Mouse (Mus musculus) ovary, postnatal 36 days (tissue): Measurements from ENCODE around the gene Araf.
"Not testable (repeated sequence)": the region's sequence is repeated elsewhere in the genome, so short reads cannot be mapped to it uniquely, and the experiment has no call there.

ENCODE experiments used
- DNase-seq: peaks from one replicate; pipeline ENCODE4 v3.0.0; 2022; ENCODE audit warnings: low spot score, mixed read lengths

Gene Araf

DNA sequence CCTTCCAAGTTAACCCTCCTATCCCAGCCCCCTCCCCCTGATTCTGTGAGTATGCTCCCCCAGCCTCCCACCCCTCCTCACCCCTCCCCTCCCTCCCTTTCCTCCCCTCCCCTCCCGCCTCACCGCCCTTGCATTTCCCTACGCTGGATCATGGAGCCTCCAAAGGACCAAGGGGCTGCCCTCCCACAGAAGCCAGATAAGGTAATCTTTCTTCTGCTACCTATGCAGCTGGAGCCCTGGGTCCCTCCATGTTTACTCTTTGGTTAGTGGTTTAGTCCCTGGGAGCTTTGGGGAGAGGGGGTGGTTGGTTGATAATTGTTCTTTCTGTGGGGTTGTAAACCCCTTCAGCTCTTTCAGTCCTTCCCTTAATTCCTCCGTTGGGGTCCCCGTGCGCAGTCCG, at the start of gene Araf:
Araf (plus strand) TSS at position 134 of the 400 bp plus-strand sequence.
- DNase-seq: no peak

DNA sequence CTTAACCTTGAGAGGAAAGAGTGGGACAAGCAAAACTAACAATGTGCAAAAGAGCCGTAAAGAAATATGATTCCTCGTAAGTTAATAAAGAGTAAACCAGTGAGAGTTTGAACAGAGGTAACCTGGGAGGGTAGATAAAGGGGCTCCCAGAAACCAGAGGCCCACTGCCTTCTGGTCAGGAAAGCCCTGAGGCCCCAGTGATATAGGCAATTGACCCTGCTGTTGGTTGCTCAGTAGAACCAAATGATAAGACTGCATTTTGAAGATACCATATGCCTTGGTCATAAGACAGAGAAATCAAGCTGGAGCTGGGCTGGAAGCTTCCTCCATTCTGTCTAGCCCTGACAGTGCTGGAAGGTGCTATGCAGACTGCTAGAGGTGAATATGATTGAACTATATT, 48.8 kb upstream of the Araf start:
- no peak for DNase-seq

DNA sequence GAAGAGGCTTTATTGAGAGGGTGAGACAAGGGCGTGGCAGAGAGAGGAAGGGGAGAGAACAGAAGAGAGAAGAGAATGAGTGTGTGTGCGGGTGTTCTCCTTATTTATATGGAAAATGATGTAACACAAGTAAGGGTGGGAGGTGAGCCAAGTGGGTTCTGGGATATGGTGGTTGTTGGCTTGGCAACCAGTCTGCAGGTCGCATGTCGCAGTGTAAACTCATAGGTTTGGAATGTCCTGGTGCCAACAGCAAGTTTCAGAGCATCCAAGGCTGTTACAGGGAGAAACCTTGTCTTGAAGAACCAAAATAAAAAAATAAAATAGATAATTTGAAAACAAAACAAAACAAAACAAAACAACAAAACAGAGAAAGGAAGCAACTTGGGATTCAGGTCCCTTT, 36.4 kb upstream of the Araf start:
- DNase-seq: no peak

DNA sequence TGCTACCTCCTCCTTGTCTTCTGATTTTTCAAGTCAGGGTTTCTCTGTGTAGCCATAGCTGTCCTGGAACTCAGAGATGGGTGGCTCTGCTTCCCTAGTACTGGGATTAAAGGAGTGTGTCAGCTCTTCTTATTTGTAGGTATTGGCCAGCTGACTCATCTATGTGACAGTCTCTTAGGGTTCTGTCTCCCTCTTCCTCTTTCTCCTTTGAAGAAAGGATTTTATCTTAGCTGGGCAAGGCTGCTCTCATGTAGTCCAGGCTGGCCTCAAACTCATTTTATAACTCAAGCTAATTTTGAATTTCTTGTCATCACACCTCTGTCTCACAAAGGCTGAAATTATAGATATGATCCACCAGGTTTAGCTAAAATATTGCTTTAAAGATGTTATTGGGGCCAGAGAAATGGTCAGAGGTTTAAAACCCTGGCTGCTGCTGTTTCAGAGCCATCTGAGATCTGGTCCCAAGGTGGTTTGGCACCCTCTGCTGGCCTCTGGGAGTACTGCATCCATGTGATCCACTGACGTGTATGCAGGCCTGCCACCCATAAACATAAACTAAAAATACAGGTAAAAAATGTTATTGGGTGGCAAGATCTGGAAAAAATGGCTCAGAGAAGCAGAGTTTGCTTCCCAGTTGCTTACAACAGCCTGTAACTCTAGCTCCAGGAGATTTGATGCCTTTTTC, 26.8 kb upstream of the Araf start:
- DNase-seq: peak; percentile 77

DNA sequence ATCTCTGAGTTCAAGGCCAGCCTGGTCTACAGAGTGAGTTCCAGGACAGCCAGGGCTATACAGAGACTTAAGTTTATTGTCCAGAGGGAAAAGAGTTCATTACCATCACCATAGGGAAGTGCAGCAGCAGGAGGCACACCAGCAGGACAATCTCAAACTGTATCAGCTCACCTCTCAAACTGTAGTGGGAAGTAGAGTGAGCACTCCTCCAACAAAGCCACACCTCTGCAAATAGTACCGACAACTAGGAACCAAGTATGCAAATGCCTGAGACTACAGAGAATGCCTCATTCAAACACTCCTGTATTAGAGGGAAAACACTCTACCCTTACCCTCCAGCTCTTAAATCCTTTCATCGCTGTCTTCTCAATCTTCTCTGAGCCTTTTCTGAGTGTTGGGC, 25.9 kb upstream of the Araf start:
- no peak for DNase-seq

DNA sequence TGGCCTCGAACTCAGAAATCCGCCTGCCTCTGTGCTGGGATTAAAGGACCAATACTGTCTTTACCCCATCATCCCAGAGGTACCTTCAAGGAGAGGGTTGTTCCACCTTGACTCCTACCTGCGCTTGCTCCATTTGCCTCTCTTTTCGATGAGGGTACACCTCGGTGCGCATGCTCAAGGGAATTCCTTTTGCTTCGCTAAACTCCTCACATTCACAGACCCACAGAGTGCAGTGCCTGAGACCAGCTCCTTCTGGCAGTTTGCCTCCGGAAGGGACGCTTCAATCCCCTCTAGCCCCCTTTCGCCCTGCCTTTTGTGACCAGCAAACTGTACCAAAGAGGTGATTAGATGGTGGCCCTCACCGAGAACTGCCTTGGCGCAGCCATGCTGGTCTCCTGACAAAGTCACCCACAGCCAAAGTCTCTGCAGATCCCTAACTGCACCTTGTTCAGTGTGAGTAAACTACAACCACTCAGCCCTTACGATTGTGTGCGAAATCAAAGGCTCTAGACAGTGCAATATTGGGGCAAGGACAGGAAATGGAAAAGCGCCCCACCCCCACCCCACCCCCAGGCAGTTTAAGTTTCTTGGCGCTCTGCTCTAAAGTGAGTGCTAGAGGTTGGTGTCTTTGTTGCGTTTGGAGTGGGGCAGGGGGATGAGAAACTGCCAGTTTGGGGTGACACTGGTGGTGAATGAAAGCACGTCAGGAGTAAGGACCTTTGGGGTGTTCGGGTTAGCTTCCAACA, 22.2 kb upstream of the Araf start:
- DNase-seq: no peak

DNA sequence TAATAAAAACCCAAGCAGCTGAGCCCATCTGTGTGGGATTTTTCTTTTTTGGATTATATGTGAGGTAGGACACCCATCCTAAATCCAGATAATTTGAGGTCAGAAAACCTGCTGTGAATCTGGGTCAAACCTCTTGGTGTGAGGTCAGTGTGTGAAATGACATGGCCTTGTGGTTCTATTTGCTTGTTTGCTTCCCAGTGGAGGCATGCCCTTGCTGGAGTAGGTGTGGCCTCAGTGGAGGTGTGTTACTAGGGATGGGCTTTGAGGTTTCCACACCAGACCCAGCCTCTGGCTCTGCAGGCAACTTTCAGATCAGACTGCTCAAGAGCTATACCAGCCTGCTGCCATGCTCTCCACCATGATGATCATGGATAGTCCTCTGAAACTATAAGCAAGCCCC, 20.0 kb upstream of the Araf start:
- no peak for DNase-seq

DNA sequence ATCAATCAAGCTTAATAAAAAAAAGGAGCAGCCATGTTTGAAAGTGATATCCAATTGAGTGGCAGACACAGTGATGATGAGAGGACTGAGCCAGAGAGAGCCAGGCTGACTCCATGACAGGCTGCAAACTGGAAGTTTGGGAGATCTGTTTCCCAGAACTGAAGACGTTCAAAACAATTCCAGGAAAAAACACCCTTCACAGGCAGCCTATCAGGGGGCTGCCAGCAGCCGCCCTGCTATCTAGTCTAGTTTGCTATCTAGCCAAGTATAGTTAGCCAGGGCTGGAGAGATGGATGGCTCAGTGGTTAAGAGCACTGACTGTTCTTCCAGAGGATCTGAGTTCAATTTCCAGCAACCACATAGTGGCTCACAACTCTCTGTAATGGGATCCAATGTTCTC, 10.3 kb upstream of the Araf start:
- no peak for DNase-seq

DNA sequence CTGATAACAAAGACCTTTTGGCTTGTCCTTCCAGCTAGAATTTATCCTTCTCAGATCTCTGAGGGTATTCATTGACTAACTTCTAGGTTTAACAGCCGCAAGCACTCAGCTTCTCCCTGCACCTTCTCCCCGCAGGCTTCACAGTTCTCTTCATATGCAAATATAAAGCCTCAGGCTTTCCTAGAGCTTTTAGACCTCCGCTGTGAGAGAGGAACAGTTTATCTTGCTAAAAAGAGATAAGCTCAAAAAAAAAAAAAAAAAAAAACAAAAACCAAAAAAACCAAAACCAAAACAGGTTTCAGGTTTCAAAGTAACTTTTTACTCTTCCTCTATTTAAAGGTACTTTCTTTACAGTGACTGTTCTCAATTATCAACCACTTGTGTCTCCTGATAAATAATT, 5.2 kb upstream of the Araf start:
- DNase-seq: no peak

DNA sequence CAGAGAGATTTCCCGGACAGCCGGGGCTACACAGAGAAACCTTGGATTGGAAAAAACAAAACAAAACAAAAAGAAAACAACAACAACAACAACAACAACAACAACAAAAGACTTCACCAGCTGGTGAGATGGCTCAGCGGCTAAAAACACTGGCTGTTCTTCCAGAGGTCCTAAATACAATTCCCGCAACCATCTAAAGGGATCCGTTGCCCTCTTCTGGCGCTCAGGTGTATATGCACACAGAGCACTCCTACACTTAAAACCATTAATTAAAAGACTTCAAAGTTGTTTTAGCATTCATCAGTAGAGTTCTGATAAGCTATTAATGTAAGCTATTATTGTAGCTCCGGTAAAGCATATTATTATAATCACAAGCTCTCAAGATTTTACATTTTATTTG, 4.4 kb upstream of the Araf start:
- no peak for DNase-seq

DNA sequence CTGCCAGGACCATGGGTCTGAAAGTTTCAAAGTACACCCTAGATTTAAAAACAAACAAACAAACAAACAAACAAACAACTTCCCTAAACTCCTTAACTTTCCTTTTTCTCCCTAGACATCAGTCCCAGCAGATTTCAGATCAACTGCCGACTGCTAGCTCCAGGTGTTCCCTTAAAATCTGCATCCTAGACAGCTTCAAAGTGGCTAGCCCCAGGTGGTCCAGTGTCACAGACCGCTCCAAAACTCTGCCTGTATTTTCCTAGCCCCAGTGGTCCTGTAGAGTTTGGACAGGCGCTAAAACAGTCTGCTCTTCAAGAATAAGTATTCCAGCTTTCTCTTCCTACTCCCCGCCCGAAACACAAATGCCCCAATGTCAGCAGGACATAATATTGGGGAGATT, 3.4 kb upstream of the Araf start:
- DNase-seq: no peak

DNA sequence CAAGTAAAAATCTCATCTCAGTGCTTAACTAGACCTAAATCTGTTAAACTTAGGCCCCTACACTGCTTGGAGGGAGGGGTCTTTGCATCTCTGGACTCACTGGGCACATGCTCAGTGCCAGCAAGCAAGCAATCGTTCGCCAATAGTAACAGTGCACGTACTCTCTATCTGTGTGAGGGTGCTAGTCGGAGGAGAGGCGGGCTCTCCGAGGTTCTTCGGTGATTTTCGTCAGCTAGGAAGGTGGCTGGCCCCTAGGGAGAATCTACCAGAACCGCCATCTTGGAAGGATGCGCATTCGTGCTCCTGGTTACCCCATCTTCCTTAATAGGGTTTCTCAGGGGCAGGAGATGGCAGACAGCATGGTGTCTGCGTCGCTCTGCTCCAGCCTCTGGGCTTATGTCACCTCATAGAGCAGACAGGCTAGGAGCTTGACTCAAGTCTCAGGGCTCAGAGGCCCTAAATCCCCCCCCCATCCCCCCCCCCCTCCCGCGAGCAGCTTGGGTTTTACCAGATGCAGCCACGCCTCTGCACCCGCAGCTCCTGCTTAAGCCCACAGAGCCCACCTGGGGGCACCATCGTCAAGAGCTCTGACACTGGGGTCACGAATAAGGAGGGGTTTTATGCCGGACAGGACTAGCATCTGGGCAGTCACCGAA, 655 bp downstream of the Araf start:
- peak; percentile 71 for DNase-seq

DNA sequence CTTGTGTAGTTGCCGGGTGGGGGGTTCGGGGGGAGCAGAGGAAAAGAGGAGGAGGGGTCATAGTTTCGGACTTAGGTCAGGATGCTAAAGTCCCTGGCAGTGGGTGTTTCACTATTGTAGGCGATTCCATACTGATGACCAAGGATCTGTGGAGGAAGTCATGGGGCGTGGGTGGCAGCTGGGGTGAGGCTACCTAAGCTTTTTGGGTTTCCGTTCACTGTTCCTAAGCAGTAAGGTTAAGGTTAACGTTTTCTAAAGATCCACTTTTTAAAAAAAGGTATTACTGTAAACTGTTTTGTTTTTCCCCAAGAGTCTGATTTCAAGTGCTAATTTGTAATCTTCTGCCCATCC, 1.2 kb downstream of the Araf start:
- DNase-seq: no peak

DNA sequence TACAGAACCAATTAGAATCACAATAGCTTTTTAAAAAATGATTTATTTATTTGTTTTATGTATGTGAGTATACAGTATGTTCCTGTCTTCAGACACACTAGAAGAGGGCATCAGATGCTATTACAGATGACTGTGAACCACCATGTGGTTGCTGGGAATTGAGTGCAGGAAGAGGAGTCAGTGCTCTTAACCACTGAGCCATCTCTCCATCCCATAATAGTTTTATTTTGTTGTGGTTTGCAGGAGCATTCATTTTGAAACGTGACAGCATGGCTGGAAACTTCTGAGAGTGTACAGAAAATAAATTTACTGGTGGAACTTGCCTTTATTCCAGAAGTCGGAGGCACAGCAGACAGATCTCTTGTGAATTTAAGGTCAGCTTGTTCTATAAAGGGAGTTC, 3.8 kb downstream of the Araf start:
- DNase-seq: no peak

DNA sequence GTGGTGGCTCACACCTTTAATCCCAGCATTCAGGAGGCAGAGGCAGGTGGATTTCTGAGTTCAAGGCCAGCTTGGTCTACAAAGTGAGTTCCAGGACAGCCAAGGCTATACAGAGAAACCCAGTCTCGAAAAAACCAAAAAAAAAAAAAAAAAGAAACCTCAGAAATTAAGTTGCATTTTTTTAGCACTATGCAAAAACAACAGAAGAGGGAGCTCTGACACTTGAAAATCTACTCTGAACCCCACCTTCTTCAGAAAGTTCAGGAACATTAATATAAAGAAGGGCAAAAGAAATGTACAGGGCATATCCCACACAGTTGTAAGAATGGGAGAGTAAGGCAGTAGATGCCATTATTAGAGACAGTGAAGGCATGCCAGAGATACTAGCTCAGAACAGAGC, 6.7 kb downstream of the Araf start:
- not testable (repeated sequence) for DNase-seq

DNA sequence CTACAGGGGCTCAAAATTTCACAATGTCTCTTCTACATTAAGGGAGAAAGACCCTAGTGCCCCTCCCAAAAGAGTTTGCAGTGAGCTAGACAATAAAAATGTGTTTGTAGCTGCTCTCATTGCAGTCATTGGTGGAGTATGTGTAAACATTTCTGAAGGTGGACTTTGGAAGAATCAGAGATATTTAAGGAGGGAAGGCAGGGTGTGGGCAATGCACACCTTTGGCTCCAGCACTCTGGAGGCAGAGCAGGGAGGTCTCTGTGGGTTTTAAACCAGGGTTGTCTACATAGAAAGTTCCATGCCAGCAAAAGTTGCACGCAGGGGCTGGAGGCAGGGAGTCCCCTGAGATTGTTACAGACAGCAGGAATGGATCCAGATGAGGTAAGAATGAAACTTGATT, 8.7 kb downstream of the Araf start:
- no peak for DNase-seq

DNA sequence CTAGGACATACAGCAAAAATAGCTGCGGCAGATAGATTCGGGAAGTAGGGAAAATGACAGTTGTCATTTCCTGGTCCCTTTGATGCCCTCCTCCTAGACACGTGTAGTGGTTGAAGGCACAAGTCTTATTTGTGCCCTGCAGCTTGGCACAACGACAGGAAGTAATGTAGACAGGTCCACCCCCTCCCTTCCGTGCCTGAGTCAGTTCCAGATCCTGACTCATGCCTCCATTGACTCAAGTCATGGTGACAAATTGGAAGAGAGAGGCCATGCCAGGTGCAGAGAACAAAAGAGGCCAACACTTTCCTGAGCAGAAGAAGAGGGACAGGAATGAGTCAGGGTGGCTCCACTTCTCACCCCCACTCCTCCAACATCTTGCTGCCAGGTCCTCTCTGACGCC, 19.4 kb downstream of the Araf start:
- peak; percentile 6 for DNase-seq

DNA sequence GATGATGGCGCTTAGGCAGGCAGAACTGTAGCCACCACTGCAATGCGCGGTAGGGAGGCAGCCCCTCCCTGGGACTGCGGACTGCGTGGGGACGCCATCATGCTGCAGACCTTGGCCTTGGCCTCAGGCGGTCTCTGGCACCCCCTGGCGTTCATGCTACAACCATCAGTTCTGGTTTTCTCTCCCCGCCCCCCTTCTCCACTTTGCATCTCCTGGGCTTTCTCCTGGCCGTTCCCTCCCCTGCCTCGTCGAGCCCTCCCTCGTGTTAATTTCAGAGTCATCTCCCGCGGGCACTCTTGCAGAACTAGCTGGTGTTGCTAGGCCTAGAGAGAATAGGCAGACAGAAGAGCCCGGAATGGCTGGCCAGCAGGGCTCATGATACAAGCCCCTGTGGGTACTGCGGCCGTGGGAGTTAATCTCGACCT, 21.6 kb downstream of the Araf start:
- peak; percentile 82 for DNase-seq

DNA sequence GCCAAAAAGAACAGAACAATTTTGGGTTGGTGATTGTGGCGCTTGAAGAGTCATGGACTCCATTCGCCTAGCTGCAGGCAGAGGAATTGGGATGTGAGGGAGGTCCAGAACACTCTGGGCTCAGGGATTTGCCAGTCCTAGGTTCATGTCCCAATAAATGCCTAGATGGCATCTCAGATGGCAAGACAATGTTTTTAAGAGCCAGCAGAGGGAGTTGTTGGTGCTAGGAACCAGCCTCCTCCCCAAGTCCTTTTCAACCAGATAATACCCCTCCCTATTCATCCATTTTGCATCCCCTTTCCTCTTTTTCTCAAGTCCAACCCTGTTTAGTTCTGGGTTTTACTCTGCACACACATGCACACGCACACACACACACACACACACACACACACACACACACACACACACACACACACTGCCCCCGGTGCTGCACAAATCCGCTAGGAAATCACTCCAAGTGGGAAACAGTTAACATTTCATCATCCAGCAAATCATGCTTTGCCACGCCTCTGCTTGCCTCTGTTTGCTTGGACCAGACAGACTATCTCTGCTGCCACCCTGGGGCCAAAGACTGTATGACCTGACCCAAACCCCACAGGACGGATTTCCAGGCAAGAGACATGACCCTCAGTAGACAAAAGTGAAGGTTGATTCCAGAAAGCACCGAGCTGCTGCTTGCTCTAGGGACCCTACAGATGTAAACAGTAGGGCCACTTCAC, 22.3 kb downstream of the Araf start:
- DNase-seq: peak; percentile 54

DNA sequence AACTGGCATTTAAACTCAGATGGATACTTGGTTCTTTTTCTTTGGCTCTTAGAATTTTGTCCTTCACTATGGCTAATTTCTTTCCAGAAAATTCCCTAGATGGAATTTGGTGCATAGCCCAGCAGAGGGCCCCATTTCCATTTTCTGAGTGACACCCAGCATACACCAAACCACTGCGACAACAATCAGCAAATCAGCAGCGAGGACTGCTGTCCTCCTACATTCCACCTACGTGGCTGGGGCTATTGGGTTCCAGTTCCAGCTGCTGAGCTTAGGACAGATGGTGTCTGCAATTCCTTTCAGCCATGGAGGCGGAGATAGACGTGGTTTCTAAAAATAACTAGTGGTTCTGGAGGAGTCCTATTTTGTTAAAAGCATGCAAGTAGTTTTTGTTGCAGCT, 31.3 kb downstream of the Araf start:
- peak; percentile 24 for DNase-seq

DNA sequence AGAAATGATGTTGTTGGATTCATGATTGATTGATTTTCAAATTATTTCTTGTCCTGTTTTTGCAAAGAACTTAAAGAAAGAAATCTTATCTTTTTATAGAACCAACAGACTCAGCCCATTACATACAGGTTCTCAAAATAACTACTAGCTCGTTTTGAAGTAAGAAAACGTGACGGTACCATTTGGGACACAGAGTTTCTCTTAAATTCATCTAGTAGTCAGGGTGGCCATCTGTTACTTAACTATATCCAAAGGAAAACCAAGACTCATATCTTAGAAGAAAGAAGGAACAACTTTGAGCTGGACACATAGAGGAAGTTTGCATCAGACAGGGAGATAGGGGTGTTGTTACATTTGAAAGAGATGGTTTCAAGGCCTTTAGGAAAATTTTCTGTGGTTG, 49.6 kb downstream of the Araf start:
- no peak for DNase-seq

DNA sequence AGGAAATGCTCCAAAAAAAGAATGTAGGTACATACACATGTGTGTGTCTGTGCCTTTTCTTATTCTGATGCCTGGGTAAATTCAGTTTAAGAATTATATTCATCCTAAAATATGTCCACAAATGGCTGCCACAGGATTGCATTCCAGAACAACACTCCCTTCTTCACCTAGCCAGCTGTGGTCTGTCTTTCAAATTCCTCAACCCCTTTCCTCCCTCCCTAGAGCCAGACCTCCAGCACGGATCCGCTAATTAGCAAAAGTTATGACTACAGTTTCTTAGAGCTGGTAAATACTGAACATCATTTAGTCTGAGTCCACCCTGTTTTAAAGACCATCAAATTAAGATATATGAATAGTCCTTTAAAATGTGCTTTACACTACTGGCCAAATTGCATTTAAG, 50.2 kb downstream of the Araf start:
- DNase-seq: no peak
